In genomic region chr4:140788264-140788663, GRCm38 (mm10) we compare ENCODE assay signal across 22 mouse cellular contexts. TPM values are rescaled to one million over a fixed set of nuclear protein-coding genes. Genes with fewer than 3 reads are reported as not detected.
A peak's percentile ranks its signal among the peaks of the same experiment; 100 is the strongest.
DNase-seq lines count a peak whose midpoint lies in the region; ATAC-seq and TF ChIP-seq lines count a peak whose summit lies in the region.
"Had no signal": no experiment of that assay in that cellular context is flagged by ENCODE, and none has a peak within 500 bp of the region (broad histone marks: within the 10 kb centered on the region; RNA-seq: fewer than 3 reads in every experiment).

No protein-coding gene starts in this region.

- 43% methylated on average over 6 of the region's 6 CpGs for WGBS in liver, embryonic 16.5 days (ENCODE audit: insufficient replicate concordance)
- 74% methylated on average over 6 of the region's 6 CpGs for WGBS in liver, embryonic 11.5 days
- WGBS in limb, embryonic 10.5 days = 84% methylated on average over 6 of the region's 6 CpGs

- no peaks in the 10 kb centered on the region; the same call in 1 of the 2 replicates for H3K9me3 ChIP-seq in liver, embryonic 16.5 days (replicated peaks; ENCODE audit: control insufficient read depth, low read length)
- no peaks in the 10 kb centered on the region for H3K9me3 ChIP-seq in liver, embryonic 11.5 days (ENCODE audit: control insufficient read depth, low read length)
- H3K9me3 ChIP-seq in ES-Bruce4 (replicated peaks; ENCODE audit: control insufficient read depth, insufficient read depth, low read length, poor library complexity, severe bottlenecking) = no peaks in the 10 kb centered on the region
- H3K9me3 ChIP-seq in limb, embryonic 10.5 days (replicated peaks) = no peaks in the 10 kb centered on the region
- H3K9me3 ChIP-seq: embryonic facial prominence, embryonic 15.5 days; hindbrain, embryonic 10.5 days had no signal

- TF ChIP-seq EP300 in ES-Bruce4 (IDR thresholded peaks at IDR 0.05; ENCODE audit: insufficient read depth, low read depth, low read length) = no peak

- H3K27me3 ChIP-seq in liver, embryonic 16.5 days (ENCODE audit: control insufficient read depth, insufficient read depth, low read depth, low read length) = no peaks in the 10 kb centered on the region
- H3K27me3 ChIP-seq in liver, embryonic 11.5 days (replicated peaks; ENCODE audit: control insufficient read depth, insufficient read depth, low read length) = no peaks in the 10 kb centered on the region
- no peaks in the 10 kb centered on the region for H3K27me3 ChIP-seq in ES-Bruce4 (ENCODE audit: control insufficient read depth, insufficient read depth, low read length, poor library complexity, severe bottlenecking)
- H3K27me3 ChIP-seq in limb, embryonic 10.5 days (ENCODE audit: low read depth, poor library complexity, severe bottlenecking) = 0 out of 2 replicates have a peak, but pooled peaks cover 3% of the 10 kb centered on the region
- H3K27me3 ChIP-seq: embryonic facial prominence, embryonic 15.5 days had no signal

- peak overlapping the region; percentile 67 for H3K27ac ChIP-seq in liver, embryonic 16.5 days (ENCODE audit: low read length)
- no peak overlapping the region for H3K27ac ChIP-seq in liver, embryonic 11.5 days (ENCODE audit: low read depth, low read length)
- H3K27ac ChIP-seq in ES-Bruce4 (ENCODE audit: insufficient read depth, low read length) = no peak overlapping the region
- peak overlapping the region; percentile 69 for H3K27ac ChIP-seq in bone marrow macrophage, adult 2 months (ENCODE audit: insufficient read depth, low read depth, low read length)
- no peak overlapping the region for H3K27ac ChIP-seq in limb, embryonic 10.5 days
- H3K27ac ChIP-seq: embryonic facial prominence, embryonic 15.5 days; forebrain, embryonic 10.5 days; hindbrain, embryonic 10.5 days; hindbrain, embryonic 14.5 days had no signal

- TF ChIP-seq POLR2A in ES-Bruce4 (IDR thresholded peaks at IDR 0.05; ENCODE audit: insufficient read depth, low read length) = no peak
- no peak for TF ChIP-seq POLR2A in bone marrow macrophage, adult 2 months (IDR thresholded peaks at IDR 0.05; ENCODE audit: borderline replicate concordance, low read depth, low read length)

- no peak overlapping the region for H3K4me3 ChIP-seq in liver, embryonic 16.5 days (ENCODE audit: low read depth, low read length)
- no peak overlapping the region for H3K4me3 ChIP-seq in liver, embryonic 11.5 days (ENCODE audit: low read depth, low read length)
- H3K4me3 ChIP-seq in ES-Bruce4 (ENCODE audit: low read depth, low read length) = no peak overlapping the region
- H3K4me3 ChIP-seq in bone marrow macrophage, adult 2 months (ENCODE audit: insufficient read depth, low read length) = no peak overlapping the region
- H3K4me3 ChIP-seq in limb, embryonic 10.5 days = no peak overlapping the region
- H3K4me3 ChIP-seq: embryonic facial prominence, embryonic 15.5 days; erythroblast, embryonic 14.5 days; forebrain, embryonic 10.5 days; heart, embryonic 12.5 days; hindbrain, embryonic 10.5 days had no signal

- TF ChIP-seq CTCF in ES-Bruce4 (IDR thresholded peaks at IDR 0.05; ENCODE audit: low read depth, low read length) = no peak
- TF ChIP-seq CTCF in bone marrow macrophage, adult 2 months (IDR thresholded peaks at IDR 0.05; ENCODE audit: low read depth, low read length) = no peak

- no peaks in the 10 kb centered on the region for H3K36me3 ChIP-seq in liver, embryonic 16.5 days (ENCODE audit: control insufficient read depth, insufficient read depth)
- H3K36me3 ChIP-seq in liver, embryonic 11.5 days (ENCODE audit: control insufficient read depth, insufficient read depth, low read length) = no peaks in the 10 kb centered on the region
- H3K36me3 ChIP-seq in ES-Bruce4 (ENCODE audit: control insufficient read depth, insufficient read depth, low read length, poor library complexity, severe bottlenecking) = no peaks in the 10 kb centered on the region
- H3K36me3 ChIP-seq in limb, embryonic 10.5 days = no peaks in the 10 kb centered on the region
- H3K36me3 ChIP-seq: embryonic facial prominence, embryonic 15.5 days; forebrain, embryonic 10.5 days; G1E; heart, embryonic 12.5 days; hindbrain, embryonic 10.5 days had no signal

- H3K4me1 ChIP-seq in liver, embryonic 16.5 days (ENCODE audit: control insufficient read depth, low read depth, low read length) = no peaks in the 10 kb centered on the region
- no peaks in the 10 kb centered on the region for H3K4me1 ChIP-seq in liver, embryonic 11.5 days (replicated peaks; ENCODE audit: control insufficient read depth, insufficient read depth, low read length)
- no peaks in the 10 kb centered on the region for H3K4me1 ChIP-seq in ES-Bruce4 (ENCODE audit: control insufficient read depth, insufficient read depth, low read length)
- peaks cover 26% of the 10 kb centered on the region for H3K4me1 ChIP-seq in bone marrow macrophage, adult 2 months (ENCODE audit: control insufficient read depth, insufficient read depth, low read length)
- H3K4me1 ChIP-seq in limb, embryonic 10.5 days = peaks cover 15% of the 10 kb centered on the region
- H3K4me1 ChIP-seq: embryonic facial prominence, embryonic 15.5 days had no signal

- no peak for ATAC-seq in liver, embryonic 16.5 days (ENCODE audit: low read depth)
- ATAC-seq in liver, embryonic 11.5 days (replicated peaks; ENCODE audit: low FRiP score) = no peak
- ATAC-seq in megakaryocyte, adult 5-6 weeks (ENCODE audit: poor library complexity, severe bottlenecking) = peak; percentile 51
- no peak for ATAC-seq in CD4-positive, CD25-positive, alpha-beta regulatory T cell, adult 4 months
- ATAC-seq: forebrain, embryonic 14.5 days had no signal

- DNase-seq in liver, embryonic 11.5 days (ENCODE audit: low spot score) = no peak
- DNase-seq in limb, embryonic 10.5 days (ENCODE audit: low spot score) = no peak
- DNase-seq in kidney, postnatal 14 days = no peak

- H3K4me2 ChIP-seq in liver, embryonic 16.5 days (ENCODE audit: low read depth, low read length) = no peak overlapping the region
- no peak overlapping the region for H3K4me2 ChIP-seq in liver, embryonic 11.5 days
- H3K4me2 ChIP-seq: embryonic facial prominence, embryonic 15.5 days; heart, embryonic 12.5 days; hindbrain, embryonic 14.5 days had no signal

- H3K9ac ChIP-seq in liver, embryonic 16.5 days (ENCODE audit: low read depth, low read length) = no peak overlapping the region
- no peak overlapping the region for H3K9ac ChIP-seq in liver, embryonic 11.5 days (ENCODE audit: low read depth, low read length)
- peak overlapping the region; percentile 5; the same call in 1 of the 2 replicates for H3K9ac ChIP-seq in ES-Bruce4 (ENCODE audit: low read depth, poor library complexity, severe bottlenecking)
- H3K9ac ChIP-seq: embryonic facial prominence, embryonic 15.5 days; heart, embryonic 12.5 days; hindbrain, embryonic 14.5 days had no signal

RNA-seq across cellular contexts. Expression of gene Padi4, which starts 14.2 kb away (rescaled TPM):
- polyA plus RNA-seq in liver, embryonic 16.5 days (2015; fragmentation: Nextera tagmentation; extraction: Ambion mirVana) = 3.1 and 4.2 TPM in 2 replicates
- polyA plus RNA-seq in liver, embryonic 11.5 days (2014; fragmentation: Nextera tagmentation; extraction: Ambion mirVana) = 0.32 and 0.34 TPM in 2 replicates
- 2.2 and 2.3 TPM in 2 replicates for polyA plus RNA-seq in ES-Bruce4 (2011; ENCODE audit: insufficient read depth, insufficient read length, low read depth, missing spikeins)
- polyA plus RNA-seq in bone marrow macrophage, adult 2 months (2012; ENCODE audit: insufficient read depth, insufficient read length, missing spikeins) = 6.3 and 8.1 TPM in 2 replicates
- total RNA-seq in megakaryocyte, adult 5-6 weeks (2015) = 54.2 and 58.1 TPM in 2 replicates
- total RNA-seq in megakaryocyte, adult 5-6 weeks (2017) = 60.7 and 63.3 TPM in 2 replicates
- polyA plus RNA-seq in limb, embryonic 10.5 days (2016; fragmentation: Nextera tagmentation; extraction: Ambion mirVana) = 0.08 TPM in 1 of 2 replicates, not detected in the other
- polyA plus RNA-seq in CD4-positive, CD25-positive, alpha-beta regulatory T cell, adult 4 months (2017; shearing (Covaris generic)) = under 1 TPM; 0.30 to 0.85 TPM
- total RNA-seq: G1E had no signal
- polyA plus RNA-seq: erythroblast, embryonic 14.5 days; forebrain, embryonic 14.5 days had no signal

RNA-seq across cellular contexts. Expression of gene Padi3, which starts 22.2 kb away (rescaled TPM):
- 0.09 and 0.11 TPM in 2 replicates for polyA plus RNA-seq in liver, embryonic 16.5 days (2015; fragmentation: Nextera tagmentation; extraction: Ambion mirVana)
- 0.56 and 0.96 TPM in 2 replicates for polyA plus RNA-seq in liver, embryonic 11.5 days (2014; fragmentation: Nextera tagmentation; extraction: Ambion mirVana)
- 2.8 and 3.1 TPM in 2 replicates for polyA plus RNA-seq in ES-Bruce4 (2011; ENCODE audit: insufficient read depth, insufficient read length, low read depth, missing spikeins)
- 0.25 and 0.47 TPM in 2 replicates for polyA plus RNA-seq in bone marrow macrophage, adult 2 months (2012; ENCODE audit: insufficient read depth, insufficient read length, missing spikeins)
- 0.27 and 0.51 TPM in 2 replicates for total RNA-seq in megakaryocyte, adult 5-6 weeks (2015)
- total RNA-seq in megakaryocyte, adult 5-6 weeks (2017) = 0.26 TPM in 1 of 2 replicates, not detected in the other
- 1.3 and 1.5 TPM in 2 replicates for polyA plus RNA-seq in limb, embryonic 10.5 days (2016; fragmentation: Nextera tagmentation; extraction: Ambion mirVana)
- under 1 TPM; 0.15 to 0.32 TPM for polyA plus RNA-seq in CD4-positive, CD25-positive, alpha-beta regulatory T cell, adult 4 months (2017; shearing (Covaris generic))
- total RNA-seq: adrenal gland, adult 8-10 months; adrenal gland, postnatal 36 days had no signal
- polyA plus RNA-seq: embryonic facial prominence, embryonic 11.5 days; erythroblast, embryonic 14.5 days; forebrain, embryonic 14.5 days; hindbrain, embryonic 14.5 days had no signal

RNA-seq across cellular contexts. Expression of gene Padi6, which starts 45.8 kb away (rescaled TPM):
- not detected in 2 replicates for polyA plus RNA-seq in liver, embryonic 16.5 days (2015; fragmentation: Nextera tagmentation; extraction: Ambion mirVana)
- polyA plus RNA-seq in liver, embryonic 11.5 days (2014; fragmentation: Nextera tagmentation; extraction: Ambion mirVana) = not detected in 2 replicates
- polyA plus RNA-seq in ES-Bruce4 (2011; ENCODE audit: insufficient read depth, insufficient read length, low read depth, missing spikeins) = 0.29 TPM in 1 of 2 replicates, not detected in the other
- not detected in 2 replicates for polyA plus RNA-seq in bone marrow macrophage, adult 2 months (2012; ENCODE audit: insufficient read depth, insufficient read length, missing spikeins)
- total RNA-seq in megakaryocyte, adult 5-6 weeks (2015) = not detected in 2 replicates
- total RNA-seq in megakaryocyte, adult 5-6 weeks (2017) = not detected in 2 replicates
- polyA plus RNA-seq in limb, embryonic 10.5 days (2016; fragmentation: Nextera tagmentation; extraction: Ambion mirVana) = not detected in 2 replicates
- not detected for polyA plus RNA-seq in CD4-positive, CD25-positive, alpha-beta regulatory T cell, adult 4 months (2017; shearing (Covaris generic))
- total RNA-seq: adrenal gland, adult 8-10 months; adrenal gland, postnatal 36 days; G1E; gastrocnemius, postnatal 14 days; heart, adult 8-10 months; heart, postnatal 25 days had no signal
- polyA plus RNA-seq: embryonic facial prominence, embryonic 11.5 days; embryonic facial prominence, embryonic 15.5 days; erythroblast, embryonic 14.5 days; forebrain, embryonic 10.5 days; forebrain, embryonic 14.5 days; G1E; heart, embryonic 12.5 days; hindbrain, embryonic 10.5 days; hindbrain, embryonic 14.5 days had no signal

RNA-seq across cellular contexts. Expression of gene Padi1, which starts 57.3 kb away (rescaled TPM):
- polyA plus RNA-seq in liver, embryonic 16.5 days (2015; fragmentation: Nextera tagmentation; extraction: Ambion mirVana) = 0.02 TPM in 1 of 2 replicates, not detected in the other
- polyA plus RNA-seq in liver, embryonic 11.5 days (2014; fragmentation: Nextera tagmentation; extraction: Ambion mirVana) = 0.06 and 0.11 TPM in 2 replicates
- 0.29 and 0.43 TPM in 2 replicates for polyA plus RNA-seq in ES-Bruce4 (2011; ENCODE audit: insufficient read depth, insufficient read length, low read depth, missing spikeins)
- polyA plus RNA-seq in bone marrow macrophage, adult 2 months (2012; ENCODE audit: insufficient read depth, insufficient read length, missing spikeins) = not detected in 2 replicates
- total RNA-seq in megakaryocyte, adult 5-6 weeks (2015) = not detected in 2 replicates
- total RNA-seq in megakaryocyte, adult 5-6 weeks (2017) = not detected in 2 replicates
- polyA plus RNA-seq in limb, embryonic 10.5 days (2016; fragmentation: Nextera tagmentation; extraction: Ambion mirVana) = 0.36 and 0.44 TPM in 2 replicates
- under 1 TPM; 0.61 to 0.63 TPM for polyA plus RNA-seq in CD4-positive, CD25-positive, alpha-beta regulatory T cell, adult 4 months (2017; shearing (Covaris generic))
- total RNA-seq: adrenal gland, adult 8-10 months; adrenal gland, postnatal 36 days; heart, adult 8-10 months; heart, postnatal 25 days had no signal
- polyA plus RNA-seq: erythroblast, embryonic 14.5 days; forebrain, embryonic 14.5 days; hindbrain, embryonic 14.5 days had no signal

Comparison
In these comparisons a context has a peak if more than half of its experiments do, and no peak if none do; other contexts are left out.
1. H3K27ac ChIP-seq: peak in liver, embryonic 16.5 days (single experiment) and bone marrow macrophage, adult 2 months (single experiment); none in liver, embryonic 11.5 days (single experiment), ES-Bruce4 (single experiment) and limb, embryonic 10.5 days (single experiment).